Mouse (Mus musculus): Measurements from ENCODE around the gene Sapcd2. TPM values are rescaled to one million over a fixed set of nuclear protein-coding genes. Genes with fewer than 3 reads are reported as not detected.

Gene Sapcd2
- polyA plus RNA-seq, 1 experiment from 2014 or later: 9.0 TPM

- no peak overlapping the region for H3K4me3 ChIP-seq (ENCODE audit: low read depth, low read length)
- H3K9ac ChIP-seq (ENCODE audit: low read depth, low read length): no peak overlapping the region
- no peaks in the 10 kb centered on the region for H3K27me3 ChIP-seq (ENCODE audit: control insufficient read depth, insufficient read depth, low read depth, low read length)
- WGBS: 95% methylated on average over 4 of the region's 4 CpGs
- H3K9me3 ChIP-seq (replicated peaks; ENCODE audit: control insufficient read depth, low read length, poor library complexity, severe bottlenecking): no peaks in the 10 kb centered on the region
- no peak for ATAC-seq
- H3K27ac ChIP-seq (ENCODE audit: low read length): no peak overlapping the region
- H3K36me3 ChIP-seq (ENCODE audit: control insufficient read depth, insufficient read depth, low read length): peaks cover 55% of the 10 kb centered on the region
- no peaks in the 10 kb centered on the region for H3K4me1 ChIP-seq (ENCODE audit: control insufficient read depth, insufficient read depth, low read length)
- no peak overlapping the region for H3K4me2 ChIP-seq (ENCODE audit: low read length)
These were observed 22.6 kb upstream of the Sapcd2 start for GRCm38 (mm10) chr2:25349499-25349898.

GRCm38 (mm10) chr2:25350701-25351100 lies 21.4 kb upstream of the Sapcd2 start:
- Histone ChIP-seq H3K27me3 (ENCODE audit: control insufficient read depth, insufficient read depth, low read depth, low read length) (no peaks in the 10 kb centered on the region), H3K36me3 (ENCODE audit: control insufficient read depth, insufficient read depth, low read length) (peaks cover 44% of the 10 kb centered on the region), H3K4me2 (ENCODE audit: low read length) (no peak overlapping the region), H3K27ac (ENCODE audit: low read length) (no peak overlapping the region), H3K9me3 (replicated peaks; ENCODE audit: control insufficient read depth, low read length, poor library complexity, severe bottlenecking) (no peaks in the 10 kb centered on the region), H3K9ac (ENCODE audit: low read depth, low read length) (no peak overlapping the region), H3K4me1 (ENCODE audit: control insufficient read depth, insufficient read depth, low read length) (peaks cover 7% of the 10 kb centered on the region), H3K4me3 (ENCODE audit: low read depth, low read length) (no peak overlapping the region)
- ATAC-seq: no peak
- WGBS: 93% methylated on average over 3 of the region's 3 CpGs

- Histone ChIP-seq H3K36me3 (ENCODE audit: control insufficient read depth, insufficient read depth, low read length) (peaks cover 27% of the 10 kb centered on the region), H3K9ac (ENCODE audit: low read depth, low read length) (no peak overlapping the region), H3K4me3 (ENCODE audit: low read depth, low read length) (no peak overlapping the region), H3K4me2 (ENCODE audit: low read length) (no peak overlapping the region), H3K27me3 (ENCODE audit: control insufficient read depth, insufficient read depth, low read depth, low read length) (no peaks in the 10 kb centered on the region), H3K9me3 (replicated peaks; ENCODE audit: control insufficient read depth, low read length, poor library complexity, severe bottlenecking) (no peaks in the 10 kb centered on the region), H3K27ac (ENCODE audit: low read length) (no peak overlapping the region), H3K4me1 (ENCODE audit: control insufficient read depth, insufficient read depth, low read length) (peaks cover 14% of the 10 kb centered on the region)
- no peak for ATAC-seq
- WGBS: 86% methylated on average over 6 of the region's 6 CpGs
These were observed 17.9 kb upstream of the Sapcd2 start for GRCm38 (mm10) chr2:25354211-25354610.

- peak overlapping the region; percentile 71 for H3K9ac ChIP-seq (ENCODE audit: low read depth, low read length)
- no peaks in the 10 kb centered on the region for H3K9me3 ChIP-seq (replicated peaks; ENCODE audit: control insufficient read depth, low read length, poor library complexity, severe bottlenecking)
- no peak overlapping the region for H3K27ac ChIP-seq (ENCODE audit: low read length)
- peak overlapping the region; percentile 91 for H3K4me2 ChIP-seq (ENCODE audit: low read length)
- ATAC-seq: 0 out of 2 replicates have a peak, but pooled peaks have one; percentile 22
- peak overlapping the region; percentile 60 for H3K4me3 ChIP-seq (ENCODE audit: low read depth, low read length)
- H3K4me1 ChIP-seq (ENCODE audit: control insufficient read depth, insufficient read depth, low read length): peaks cover 14% of the 10 kb centered on the region
- H3K36me3 ChIP-seq (ENCODE audit: control insufficient read depth, insufficient read depth, low read length): peaks cover 14% of the 10 kb centered on the region
- WGBS: 42% methylated on average over 18 of the region's 18 CpGs
- no peaks in the 10 kb centered on the region for H3K27me3 ChIP-seq (ENCODE audit: control insufficient read depth, insufficient read depth, low read depth, low read length)
These were observed 16.6 kb upstream of the Sapcd2 start for GRCm38 (mm10) chr2:25355419-25356066.

GRCm38 (mm10) chr2:25356208-25357079 lies 15.7 kb upstream of the Sapcd2 start, which contains the start of gene Dpp7:
Dpp7 (minus strand) TSS chr2:25356359.
- Histone ChIP-seq H3K4me1 (ENCODE audit: control insufficient read depth, insufficient read depth, low read length) (peaks cover 14% of the 10 kb centered on the region), H3K4me3 (ENCODE audit: low read depth, low read length) (peak within 1 kb of the TSS; percentile 60), H3K27ac (ENCODE audit: low read length) (no peak within 1 kb of the TSS), H3K9me3 (replicated peaks; ENCODE audit: control insufficient read depth, low read length, poor library complexity, severe bottlenecking) (no peaks in the 10 kb centered on the region), H3K4me2 (ENCODE audit: low read length) (peak within 1 kb of the TSS; percentile 91), H3K27me3 (ENCODE audit: control insufficient read depth, insufficient read depth, low read depth, low read length) (no peaks in the 10 kb centered on the region), H3K36me3 (ENCODE audit: control insufficient read depth, insufficient read depth, low read length) (peaks cover 6% of the 10 kb centered on the region; the same call in 1 of the 2 replicates), H3K9ac (ENCODE audit: low read depth, low read length) (peak within 1 kb of the TSS; percentile 71)
- WGBS: 4% methylated on average over 13 of the region's 13 CpGs
- peak; percentile 77 for ATAC-seq

GRCm38 (mm10) chr2:25359848-25360247 lies 12.3 kb upstream of the Sapcd2 start:
- ATAC-seq: no peak
- H3K4me3 ChIP-seq (ENCODE audit: low read depth, low read length): no peak overlapping the region
- peaks cover 13% of the 10 kb centered on the region for H3K27me3 ChIP-seq (ENCODE audit: control insufficient read depth, insufficient read depth, low read depth, low read length)
- WGBS: 83% methylated on average over 4 of the region's 4 CpGs
- H3K27ac ChIP-seq (ENCODE audit: low read length): no peak overlapping the region
- H3K9ac ChIP-seq (ENCODE audit: low read depth, low read length): no peak overlapping the region
- H3K9me3 ChIP-seq (replicated peaks; ENCODE audit: control insufficient read depth, low read length, poor library complexity, severe bottlenecking): no peaks in the 10 kb centered on the region
- H3K4me1 ChIP-seq (ENCODE audit: control insufficient read depth, insufficient read depth, low read length): peaks cover 16% of the 10 kb centered on the region
- no peak overlapping the region for H3K4me2 ChIP-seq (ENCODE audit: low read length)
- no peaks in the 10 kb centered on the region for H3K36me3 ChIP-seq (ENCODE audit: control insufficient read depth, insufficient read depth, low read length)

- H3K4me1 ChIP-seq (ENCODE audit: control insufficient read depth, insufficient read depth, low read length): 0 out of 2 replicates have a peak, but pooled peaks cover 8% of the 10 kb centered on the region
- WGBS: 68% methylated on average over 13 of the region's 13 CpGs
- H3K4me2 ChIP-seq (ENCODE audit: low read length): no peak overlapping the region
- peaks cover 23% of the 10 kb centered on the region for H3K27me3 ChIP-seq (ENCODE audit: control insufficient read depth, insufficient read depth, low read depth, low read length)
- ATAC-seq: no peak
- no peak overlapping the region for H3K27ac ChIP-seq (ENCODE audit: low read length)
- H3K9ac ChIP-seq (ENCODE audit: low read depth, low read length): no peak overlapping the region
- H3K4me3 ChIP-seq (ENCODE audit: low read depth, low read length): no peak overlapping the region
- no peaks in the 10 kb centered on the region for H3K9me3 ChIP-seq (replicated peaks; ENCODE audit: control insufficient read depth, low read length, poor library complexity, severe bottlenecking)
- no peaks in the 10 kb centered on the region for H3K36me3 ChIP-seq (ENCODE audit: control insufficient read depth, insufficient read depth, low read length)
These were observed 8.5 kb upstream of the Sapcd2 start for GRCm38 (mm10) chr2:25363478-25364178.

- no peak overlapping the region for H3K27ac ChIP-seq (ENCODE audit: low read length)
- no peaks in the 10 kb centered on the region for H3K9me3 ChIP-seq (replicated peaks; ENCODE audit: control insufficient read depth, low read length, poor library complexity, severe bottlenecking)
- no peak overlapping the region for H3K4me2 ChIP-seq (ENCODE audit: low read length)
- peaks cover 23% of the 10 kb centered on the region for H3K27me3 ChIP-seq (ENCODE audit: control insufficient read depth, insufficient read depth, low read depth, low read length)
- no peak for ATAC-seq
- H3K4me1 ChIP-seq (ENCODE audit: control insufficient read depth, insufficient read depth, low read length): 0 out of 2 replicates have a peak, but pooled peaks cover 8% of the 10 kb centered on the region
- no peak overlapping the region for H3K9ac ChIP-seq (ENCODE audit: low read depth, low read length)
- no peaks in the 10 kb centered on the region for H3K36me3 ChIP-seq (ENCODE audit: control insufficient read depth, insufficient read depth, low read length)
- no peak overlapping the region for H3K4me3 ChIP-seq (ENCODE audit: low read depth, low read length)
- 87% methylated on average over 4 of the region's 4 CpGs for WGBS
These were observed 7.8 kb upstream of the Sapcd2 start for GRCm38 (mm10) chr2:25364313-25364712.
